Mouse (Mus musculus): ENCODE measurements at regions not wholly inside any gene's neighbourhood (a gene's known extent, or its start where the extent isn't known, plus 50 kb on each side); places are given as distances from the start of the nearest gene placed in this dataset.

DNA sequence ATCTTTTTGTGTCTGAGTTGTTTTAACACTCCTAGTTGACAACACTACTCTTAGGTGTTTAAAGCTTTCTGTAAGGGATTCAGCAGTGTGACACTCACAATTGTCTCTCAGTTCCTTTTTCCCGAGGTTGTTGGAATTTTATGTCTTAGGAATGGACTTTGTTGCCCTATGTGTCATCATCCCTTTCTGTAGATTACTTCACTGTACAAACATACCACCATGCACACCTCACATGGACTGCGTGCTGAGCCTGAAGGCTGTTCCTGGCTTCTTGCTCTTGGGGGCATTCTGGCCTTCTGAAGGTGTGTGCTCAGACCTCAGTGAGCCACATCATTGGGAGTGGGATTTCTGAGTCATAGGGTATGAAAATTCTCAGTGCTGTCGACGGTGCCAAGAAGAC, 358.1 kb downstream of the Etnk1 start:
- no peak for TF ChIP-seq POLR2A (IDR thresholded peaks at IDR 0.05; ENCODE audit: borderline replicate concordance, low read depth, low read length)
- no peak for TF ChIP-seq CTCF (IDR thresholded peaks at IDR 0.05; ENCODE audit: low read depth, low read length)
